Mouse (Mus musculus) stomach, embryonic 14.5 days (tissue): ENCODE data around the gene Zswim8. TPM values are rescaled to one million over a fixed set of nuclear protein-coding genes. Genes with fewer than 3 reads are reported as not detected.
"Not testable (repeated sequence)": the region's sequence is repeated elsewhere in the genome, so short reads cannot be mapped to it uniquely, and the experiment has no call there.

Experiments used
- ATAC-seq: fragments of 200-750 bp; cut with Nextera tagmentation; 2 replicates; pipeline ENCODE4 v1.8.0; 2017; ENCODE audit warnings: low read depth, moderate TSS enrichment; ENCODE audit not compliant: insufficient number of reproducible peaks, insufficient read depth, low FRiP score
- H3K27ac ChIP-seq: fragments of 300-500 bp; sonication (generic); 2 replicates; pipeline ENCODE4 v1.5.1; 2014; ENCODE audit warnings: mild to moderate bottlenecking, low read length, moderate library complexity, mixed read lengths
- H3K27me3 ChIP-seq: fragments of 300-500 bp; sonication (generic); 2 replicates; pipeline ENCODE4 v1.6.1; 2014; ENCODE audit warnings: low read length, control low read depth, mixed read lengths; ENCODE audit not compliant: control insufficient read depth, insufficient read depth
- H3K36me3 ChIP-seq: fragments of 300-500 bp; sonication (generic); 2 replicates; pipeline ENCODE4 v1.6.1; 2014; ENCODE audit warnings: mild to moderate bottlenecking, control low read depth, low read length, moderate library complexity, mixed read lengths; ENCODE audit not compliant: control insufficient read depth, insufficient read depth
- H3K4me1 ChIP-seq: fragments of 300-500 bp; sonication (generic); 2 replicates; pipeline ENCODE4 v1.6.1; 2014; ENCODE audit warnings: low read length, control low read depth, mixed read lengths; ENCODE audit not compliant: control insufficient read depth, insufficient read depth
- H3K4me2 ChIP-seq: fragments of 300-500 bp; sonication (generic); replicated peaks from 2 replicates; pipeline ENCODE4 v1.6.1; 2014; ENCODE audit warnings: low read depth, low read length, control low read depth
- H3K4me3 ChIP-seq: fragments of 300-500 bp; sonication (generic); 2 replicates; pipeline ENCODE4 v1.5.1; 2014; ENCODE audit warnings: low read depth, low read length, control low read depth
- H3K9ac ChIP-seq: fragments of 300-500 bp; sonication (generic); replicated peaks from 2 replicates; pipeline ENCODE4 v1.6.1; 2014; ENCODE audit warnings: low read depth, mild to moderate bottlenecking, control low read depth, low read length, moderate library complexity, mixed read lengths
- H3K9me3 ChIP-seq: fragments of 300-500 bp; sonication (generic); 2 replicates; pipeline ENCODE4 v1.6.1; 2016; ENCODE audit warnings: low read depth, low read length, control low read depth; ENCODE audit not compliant: control insufficient read depth
- WGBS: fragments of 180-500 bp; shearing (Covaris S2); extraction: QIAGEN DNeasy Blood & Tissue Kit; methylation state at CpG from one replicate; pipeline ENCODE4 v1.1.7; 2014; 5-methylcytosine and 5-hydroxymethylcytosine counted together
- polyA plus RNA-seq: library from polyadenylated mRNA; unstranded; fragments of >200 nt; fragmentation: Nextera tagmentation; extraction: Ambion mirVana; gene quantifications from 2 replicates; pipeline ENCODE4 v1.2.1, GENCODE M21; 2014

Gene Zswim8
- polyA plus RNA-seq, 1 experiment from 2014 or later: 38.6 TPM

GRCm38 (mm10) chr14:20695761-20696520 is 11.4 kb upstream of the Zswim8 start:
- Histone ChIP-seq H3K4me2 (peak overlapping the region; percentile 78), H3K9ac (peak overlapping the region; percentile 82), H3K4me1 (peaks cover 31% of the 10 kb centered on the region), H3K4me3 (peak overlapping the region; percentile 82), H3K27me3 (no peaks in the 10 kb centered on the region), H3K9me3 (no peaks in the 10 kb centered on the region), H3K27ac (peak overlapping the region; percentile 98), H3K36me3 (peaks cover 44% of the 10 kb centered on the region)
- WGBS: 14% methylated on average over 27 of the region's 27 CpGs
- ATAC-seq: no peak

GRCm38 (mm10) chr14:20696986-20697385 is 10.4 kb upstream of the Zswim8 start:
- 16% methylated on average over 1 of the region's 1 CpGs for WGBS
- H3K9ac ChIP-seq: no peak overlapping the region
- peak overlapping the region; percentile 82 for H3K4me3 ChIP-seq
- H3K4me2 ChIP-seq: peak overlapping the region; percentile 78
- H3K27me3 ChIP-seq: no peaks in the 10 kb centered on the region
- no peaks in the 10 kb centered on the region for H3K9me3 ChIP-seq
- H3K36me3 ChIP-seq: peaks cover 34% of the 10 kb centered on the region
- ATAC-seq: no peak
- peaks cover 39% of the 10 kb centered on the region for H3K4me1 ChIP-seq
- no peak overlapping the region for H3K27ac ChIP-seq

GRCm38 (mm10) chr14:20698515-20698914 is 8.8 kb upstream of the Zswim8 start:
- Histone ChIP-seq H3K27ac (no peak overlapping the region), H3K9me3 (no peaks in the 10 kb centered on the region), H3K4me3 (no peak overlapping the region), H3K27me3 (no peaks in the 10 kb centered on the region), H3K4me2 (no peak overlapping the region), H3K4me1 (peaks cover 40% of the 10 kb centered on the region), H3K36me3 (peaks cover 19% of the 10 kb centered on the region), H3K9ac (no peak overlapping the region)
- WGBS: 94% methylated on average over 2 of the region's 2 CpGs
- no peak for ATAC-seq

DNA sequence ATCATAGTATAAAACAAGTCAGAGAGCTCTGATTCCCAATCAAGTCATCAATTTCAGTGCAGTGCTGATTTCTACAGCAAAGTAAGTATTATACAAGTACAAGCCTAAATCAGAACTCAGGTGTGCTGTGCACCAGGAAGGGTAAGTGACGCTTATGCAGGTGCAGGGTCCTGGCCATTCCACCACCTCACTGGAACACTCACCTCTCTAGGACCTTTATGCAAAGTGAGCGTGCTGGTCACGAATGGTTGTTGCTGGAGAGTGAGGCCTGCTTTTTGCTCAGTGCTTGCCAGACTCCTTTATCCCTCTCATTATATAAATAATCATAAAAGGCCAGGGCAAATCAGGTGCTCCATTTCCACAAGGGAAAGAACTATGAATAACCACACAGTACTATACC is 7.0 kb upstream of the Zswim8 start:
- peaks cover 43% of the 10 kb centered on the region for H3K4me1 ChIP-seq
- 73% methylated on average over 3 of the region's 3 CpGs for WGBS
- H3K4me3 ChIP-seq: no peak overlapping the region
- no peak for ATAC-seq
- H3K4me2 ChIP-seq: no peak overlapping the region
- H3K9me3 ChIP-seq: no peaks in the 10 kb centered on the region
- H3K27me3 ChIP-seq: no peaks in the 10 kb centered on the region
- H3K9ac ChIP-seq: no peak overlapping the region
- peaks cover 21% of the 10 kb centered on the region; the same call in 1 of the 2 replicates for H3K36me3 ChIP-seq
- H3K27ac ChIP-seq: no peak overlapping the region

GRCm38 (mm10) chr14:20701554-20701953 is 5.8 kb upstream of the Zswim8 start:
- H3K9ac ChIP-seq: no peak overlapping the region
- no peak for ATAC-seq
- 74% methylated on average over 8 of the region's 8 CpGs for WGBS
- peaks cover 35% of the 10 kb centered on the region for H3K4me1 ChIP-seq
- no peaks in the 10 kb centered on the region for H3K9me3 ChIP-seq
- peaks cover 21% of the 10 kb centered on the region; the same call in 1 of the 2 replicates for H3K36me3 ChIP-seq
- H3K27me3 ChIP-seq: no peaks in the 10 kb centered on the region
- peak overlapping the region; percentile 62 for H3K4me2 ChIP-seq
- H3K27ac ChIP-seq: no peak overlapping the region
- peak overlapping the region; percentile 73; the same call in 1 of the 2 replicates for H3K4me3 ChIP-seq

DNA sequence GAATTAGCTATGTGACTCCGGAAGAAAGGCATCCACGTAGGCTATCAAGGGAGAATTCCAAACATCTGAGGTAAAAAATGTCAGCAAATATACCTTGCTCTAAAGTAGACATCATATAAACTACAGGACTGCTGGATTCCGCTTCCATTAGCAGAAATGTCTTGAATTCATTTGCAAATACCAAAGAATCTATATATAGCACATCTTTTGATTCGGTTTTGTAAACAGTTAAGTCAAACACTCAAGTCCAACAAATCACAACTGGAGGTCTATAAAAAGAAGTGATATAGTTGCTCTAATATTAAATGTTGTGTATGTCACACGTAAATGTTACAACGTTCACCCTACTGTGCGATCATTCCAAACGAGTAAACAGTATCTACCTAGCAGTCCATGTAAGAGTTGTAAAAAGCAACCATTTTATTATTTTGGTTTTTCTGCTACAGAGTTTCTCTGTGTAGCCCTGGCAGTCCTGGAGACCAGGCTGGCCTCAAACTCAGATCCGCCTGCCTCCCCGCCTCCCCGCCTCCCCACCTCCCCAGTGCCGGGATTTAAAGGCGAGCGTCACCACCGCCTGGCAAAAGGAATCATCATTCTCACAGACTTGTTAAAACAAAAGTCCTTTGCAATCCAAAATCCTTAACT is 5.1 kb upstream of the Zswim8 start:
- H3K27ac ChIP-seq: peak overlapping the region; percentile 90
- H3K27me3 ChIP-seq: no peaks in the 10 kb centered on the region
- H3K9me3 ChIP-seq: no peaks in the 10 kb centered on the region
- peak overlapping the region; percentile 74 for H3K9ac ChIP-seq
- H3K36me3 ChIP-seq: peaks cover 21% of the 10 kb centered on the region; the same call in 1 of the 2 replicates
- H3K4me3 ChIP-seq: peak overlapping the region; percentile 73
- peak overlapping the region; percentile 62 for H3K4me2 ChIP-seq
- WGBS: 3% methylated on average over 15 of the region's 15 CpGs
- H3K4me1 ChIP-seq: peaks cover 29% of the 10 kb centered on the region
- ATAC-seq: peak; percentile 17; the same call in 1 of the 2 replicates

GRCm38 (mm10) chr14:20702741-20703381 is 4.5 kb upstream of the Zswim8 start, which contains the start of gene Chchd1:
Gene Chchd1 (plus strand): TSS chr14:20703006.
- Histone ChIP-seq H3K9ac (peak within 1 kb of the TSS; percentile 74), H3K27ac (peak within 1 kb of the TSS; percentile 90), H3K9me3 (no peaks in the 10 kb centered on the region), H3K4me1 (peaks cover 25% of the 10 kb centered on the region), H3K4me2 (peak within 1 kb of the TSS; percentile 62), H3K4me3 (peak within 1 kb of the TSS; percentile 73), H3K36me3 (peaks cover 21% of the 10 kb centered on the region; the same call in 1 of the 2 replicates), H3K27me3 (no peaks in the 10 kb centered on the region)
- peak; percentile 78 for ATAC-seq
- WGBS: under 1% methylated on average over 61 of the region's 61 CpGs

GRCm38 (mm10) chr14:20703461-20703860 is 3.9 kb upstream of the Zswim8 start:
- Histone ChIP-seq H3K4me2 (peak overlapping the region; percentile 62), H3K4me1 (peaks cover 21% of the 10 kb centered on the region), H3K9ac (peak overlapping the region; percentile 74), H3K36me3 (peaks cover 18% of the 10 kb centered on the region; the same call in 1 of the 2 replicates), H3K4me3 (peak overlapping the region; percentile 73), H3K27ac (peak overlapping the region; percentile 90)
- not testable (repeated sequence) for H3K9me3 ChIP-seq, ATAC-seq, H3K27me3 ChIP-seq
- WGBS: 7% methylated on average over 8 of the region's 8 CpGs
